Mouse (Mus musculus) midbrain, embryonic 13.5 days (tissue): ENCODE results near the gene Sypl. TPM values are rescaled to one million over a fixed set of nuclear protein-coding genes. Genes with fewer than 3 reads are reported as not detected.

Experiments
- ATAC-seq: fragments of 200-750 bp; cut with Nextera tagmentation; 2 replicates; pipeline ENCODE4 v1.8.0; 2017; ENCODE audit warnings: mild to moderate bottlenecking, moderate TSS enrichment, moderate library complexity
- H3K27ac ChIP-seq: fragments of 300-500 bp; sonication (generic); 2 replicates; pipeline ENCODE4 v1.5.1; 2015; ENCODE audit warnings: inconsistent platforms, mild to moderate bottlenecking, moderate library complexity
- H3K27me3 ChIP-seq: fragments of 300-500 bp; sonication (generic); 2 replicates; pipeline ENCODE4 v1.6.1; 2015; ENCODE audit warnings: mild to moderate bottlenecking, inconsistent platforms
- H3K36me3 ChIP-seq: fragments of 300-500 bp; sonication (generic); 2 replicates; pipeline ENCODE4 v1.6.1; 2015; ENCODE audit warnings: mild to moderate bottlenecking, inconsistent platforms
- H3K4me1 ChIP-seq: fragments of 300-500 bp; sonication (generic); replicated peaks from 2 replicates; pipeline ENCODE4 v1.6.1; 2015; ENCODE audit warnings: inconsistent platforms
- H3K4me2 ChIP-seq: fragments of 300-500 bp; sonication (generic); replicated peaks from 2 replicates; pipeline ENCODE4 v1.6.1; 2015; ENCODE audit warnings: moderate library complexity, mild to moderate bottlenecking, inconsistent platforms
- H3K4me3 ChIP-seq: fragments of 300-500 bp; sonication (generic); replicated peaks from 2 replicates; pipeline ENCODE4 v1.5.1; 2015; ENCODE audit warnings: mild to moderate bottlenecking, inconsistent platforms
- H3K9ac ChIP-seq: fragments of 300-500 bp; sonication (generic); replicated peaks from 2 replicates; pipeline ENCODE4 v1.6.1; 2015; ENCODE audit warnings: mild to moderate bottlenecking, inconsistent platforms
- H3K9me3 ChIP-seq: fragments of 300-500 bp; sonication (generic); 2 replicates; pipeline ENCODE4 v1.6.1; 2016; ENCODE audit warnings: mild to moderate bottlenecking, inconsistent platforms
- WGBS: fragments of 180-500 bp; shearing (Covaris S2); methylation state at CpG from one replicate; pipeline ENCODE4 v1.1.7; 2015; 5-methylcytosine and 5-hydroxymethylcytosine counted together
- polyA plus RNA-seq: library from polyadenylated mRNA; unstranded; fragments of >200 nt; fragmentation: Nextera tagmentation; extraction: Ambion mirVana; gene quantifications from 2 replicates; pipeline ENCODE4 v1.2.1, GENCODE M21; 2015

The Sypl gene
- polyA plus RNA-seq = 33.3 and 36.8 TPM in 2 replicates

DNA sequence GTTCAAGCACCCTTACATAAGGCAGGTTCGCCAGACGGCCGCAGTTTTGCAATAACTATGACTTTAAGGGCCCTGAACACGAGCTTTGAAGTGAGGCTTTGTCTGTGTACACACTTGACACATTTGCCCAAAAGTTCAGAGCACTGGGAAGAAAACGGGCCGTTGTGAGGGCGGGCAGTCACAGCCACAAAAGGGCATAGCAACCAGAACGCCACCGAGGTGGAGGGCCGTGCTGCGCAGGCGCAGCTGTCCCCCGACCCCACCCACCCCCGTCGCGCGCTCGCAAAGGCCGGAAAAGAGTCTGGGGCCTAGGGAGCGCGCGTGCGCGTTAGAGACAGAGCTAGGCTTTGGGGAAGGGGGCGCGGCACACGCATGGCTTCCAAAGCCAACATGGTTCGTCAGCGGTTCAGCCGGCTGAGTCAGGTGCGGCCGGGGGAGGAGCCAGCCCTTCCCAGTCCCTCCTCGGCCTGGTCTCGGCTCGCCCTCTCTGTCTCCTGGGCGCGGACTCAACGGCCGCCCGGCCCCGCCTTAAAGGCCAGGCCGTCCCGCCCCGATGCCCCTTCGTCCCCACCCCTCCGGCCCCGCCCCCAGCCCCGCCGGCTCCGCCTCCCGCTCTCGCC lies at the start of gene Sypl:
Gene Sypl (plus strand): TSS at position 296 of the 620 bp plus-strand sequence.
- Histone ChIP-seq H3K4me2 (peak within 1 kb of the TSS; percentile 80), H3K9me3 (no peaks in the 10 kb centered on the region), H3K27me3 (no peaks in the 10 kb centered on the region), H3K4me3 (peak within 1 kb of the TSS; percentile 60), H3K36me3 (no peaks in the 10 kb centered on the region), H3K27ac (peak within 1 kb of the TSS; percentile 95), H3K4me1 (peaks cover 31% of the 10 kb centered on the region), H3K9ac (peak within 1 kb of the TSS; percentile 86)
- peak; percentile 98 for ATAC-seq
- WGBS = under 1% methylated on average over 43 of the region's 52 CpGs

DNA sequence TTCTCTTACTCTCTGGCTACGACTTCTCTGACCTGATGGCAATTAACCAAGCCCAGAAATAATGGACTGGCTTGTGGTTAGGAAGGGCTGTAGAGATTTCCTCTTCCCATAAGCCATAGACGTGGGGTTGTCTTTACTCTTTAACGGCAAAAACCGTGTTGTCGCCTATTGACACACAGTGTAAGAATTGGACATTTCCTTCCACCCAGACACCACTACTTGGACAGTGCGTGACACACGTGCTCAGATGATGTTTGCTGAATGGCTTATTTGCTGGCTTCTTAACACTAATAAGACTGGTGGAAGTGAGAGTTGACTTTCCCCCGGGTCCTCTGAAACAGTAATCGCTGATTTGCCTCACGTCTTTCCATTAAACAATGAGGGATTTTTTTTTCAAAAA lies 44.0 kb upstream of the Sypl start:
- Histone ChIP-seq H3K9ac (no peak overlapping the region), H3K27me3 (no peaks in the 10 kb centered on the region), H3K27ac (no peak overlapping the region), H3K9me3 (no peaks in the 10 kb centered on the region), H3K4me3 (no peak overlapping the region), H3K4me2 (no peak overlapping the region), H3K4me1 (peaks cover 11% of the 10 kb centered on the region), H3K36me3 (no peaks in the 10 kb centered on the region)
- ATAC-seq = peak; percentile 65
- WGBS = 57% methylated on average over 10 of the region's 10 CpGs

DNA sequence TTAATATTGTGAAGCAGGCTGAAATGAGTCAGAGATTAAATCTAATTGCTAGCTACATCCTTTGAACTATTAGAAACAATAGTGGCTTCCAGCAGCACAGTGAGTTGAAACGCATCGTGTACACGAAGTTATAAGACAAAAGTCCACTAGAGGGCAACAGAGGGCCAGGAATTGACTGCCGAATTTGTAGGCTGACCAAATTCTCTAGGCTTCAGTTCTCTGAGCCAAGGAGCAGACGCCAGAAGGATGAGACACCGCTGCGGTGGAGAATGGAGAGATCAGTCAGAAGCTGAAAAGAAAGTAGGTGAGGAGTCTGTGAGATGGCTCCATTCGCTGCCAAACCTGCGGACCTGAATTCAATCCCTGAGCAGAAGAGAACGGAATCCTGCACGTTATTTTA lies 43.6 kb upstream of the Sypl start:
- H3K36me3 ChIP-seq = no peaks in the 10 kb centered on the region
- H3K4me1 ChIP-seq = peaks cover 11% of the 10 kb centered on the region
- peak overlapping the region; percentile 44 for H3K4me2 ChIP-seq
- 15% methylated on average over 11 of the region's 11 CpGs for WGBS
- H3K9me3 ChIP-seq = no peaks in the 10 kb centered on the region
- peak; percentile 77 for ATAC-seq
- H3K27ac ChIP-seq = no peak overlapping the region
- H3K9ac ChIP-seq = no peak overlapping the region
- H3K4me3 ChIP-seq = peak overlapping the region; percentile 14
- no peaks in the 10 kb centered on the region for H3K27me3 ChIP-seq

DNA sequence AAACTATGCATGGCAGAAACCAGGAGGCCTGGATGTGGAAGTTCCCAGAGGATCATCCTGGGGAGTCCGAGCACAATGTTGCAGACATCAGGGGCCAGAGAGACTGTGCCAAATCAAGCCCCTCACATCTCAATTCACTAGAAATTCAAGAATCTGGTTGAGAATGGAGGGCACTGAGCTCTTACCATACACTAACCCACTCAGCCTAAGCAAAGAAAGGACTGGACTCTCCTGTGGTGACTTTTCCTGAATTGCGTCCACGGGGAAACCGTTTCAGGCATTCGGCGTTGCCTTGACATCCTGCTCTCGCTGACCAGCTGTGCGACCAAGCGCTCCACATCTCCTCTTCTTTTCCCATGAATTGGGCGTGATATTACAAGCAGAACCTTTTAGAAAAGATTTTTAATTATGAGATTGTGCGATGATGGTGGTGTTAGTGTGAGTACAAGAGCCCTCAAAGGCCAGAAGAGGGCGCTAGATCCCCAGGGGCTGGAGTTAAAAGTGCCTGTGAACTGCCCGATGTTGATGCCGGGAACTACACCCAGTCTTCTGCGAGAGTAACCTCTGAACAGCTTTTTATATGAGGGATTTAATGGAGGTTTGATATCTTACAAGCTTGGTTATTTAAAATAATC lies 43.0 kb upstream of the Sypl start:
- 28% methylated on average over 15 of the region's 15 CpGs for WGBS
- ATAC-seq = peak; percentile 73
- H3K36me3 ChIP-seq = no peaks in the 10 kb centered on the region
- no peaks in the 10 kb centered on the region for H3K27me3 ChIP-seq
- H3K4me3 ChIP-seq = peak overlapping the region; percentile 14
- H3K4me1 ChIP-seq = peaks cover 11% of the 10 kb centered on the region
- H3K27ac ChIP-seq = no peak overlapping the region
- H3K9me3 ChIP-seq = no peaks in the 10 kb centered on the region
- H3K9ac ChIP-seq = no peak overlapping the region; the same call in 1 of the 2 replicates
- H3K4me2 ChIP-seq = peak overlapping the region; percentile 44

DNA sequence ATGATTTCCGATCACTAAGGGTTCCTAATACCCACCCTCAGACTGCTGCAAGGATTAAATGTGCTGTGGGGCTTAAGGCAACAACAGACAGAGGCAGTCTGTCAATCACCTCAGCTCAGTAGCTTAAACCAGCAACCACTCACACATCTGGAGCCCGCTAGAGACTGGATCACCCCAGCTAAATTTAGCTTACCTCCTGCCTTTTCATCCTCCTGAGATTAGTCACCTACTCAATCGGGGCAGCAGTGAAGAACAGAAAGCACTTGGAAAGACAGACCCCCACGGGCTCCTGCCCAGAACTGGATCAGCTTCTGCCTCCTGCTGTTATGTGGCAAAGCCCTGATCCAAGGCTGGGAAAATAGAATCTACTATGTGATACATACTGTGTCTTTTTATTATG lies 42.1 kb upstream of the Sypl start:
- 23% methylated on average over 4 of the region's 4 CpGs for WGBS
- peaks cover 11% of the 10 kb centered on the region for H3K4me1 ChIP-seq
- no peak overlapping the region for H3K27ac ChIP-seq
- no peak for ATAC-seq
- no peak overlapping the region for H3K9ac ChIP-seq
- no peak overlapping the region for H3K4me2 ChIP-seq
- no peaks in the 10 kb centered on the region for H3K27me3 ChIP-seq
- H3K36me3 ChIP-seq = no peaks in the 10 kb centered on the region
- H3K4me3 ChIP-seq = no peak overlapping the region
- no peaks in the 10 kb centered on the region for H3K9me3 ChIP-seq

DNA sequence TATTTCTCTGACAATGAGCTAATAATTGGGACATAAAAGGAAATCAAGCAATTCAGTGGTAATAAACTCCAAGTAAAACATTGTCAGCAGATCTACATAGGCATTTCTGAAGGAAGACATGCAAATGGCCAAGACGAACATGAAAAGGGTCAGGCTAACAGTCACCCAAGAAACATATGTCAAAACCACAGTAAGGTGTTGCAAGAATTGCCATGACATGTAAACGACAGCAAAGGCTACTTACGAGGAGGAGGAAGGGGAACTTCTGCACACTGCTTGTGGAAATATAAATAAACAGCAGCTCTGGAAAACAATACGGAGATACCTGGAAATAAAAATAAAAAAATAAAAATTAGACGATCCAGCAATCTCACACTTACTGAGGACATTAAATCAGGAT lies 40.9 kb upstream of the Sypl start:
- no peak for ATAC-seq
- Histone ChIP-seq H3K9ac (no peak overlapping the region), H3K4me2 (no peak overlapping the region), H3K9me3 (no peaks in the 10 kb centered on the region), H3K4me3 (no peak overlapping the region), H3K4me1 (peaks cover 11% of the 10 kb centered on the region), H3K36me3 (no peaks in the 10 kb centered on the region), H3K27ac (no peak overlapping the region), H3K27me3 (no peaks in the 10 kb centered on the region)
- WGBS = 89% methylated on average over 5 of the region's 5 CpGs

DNA sequence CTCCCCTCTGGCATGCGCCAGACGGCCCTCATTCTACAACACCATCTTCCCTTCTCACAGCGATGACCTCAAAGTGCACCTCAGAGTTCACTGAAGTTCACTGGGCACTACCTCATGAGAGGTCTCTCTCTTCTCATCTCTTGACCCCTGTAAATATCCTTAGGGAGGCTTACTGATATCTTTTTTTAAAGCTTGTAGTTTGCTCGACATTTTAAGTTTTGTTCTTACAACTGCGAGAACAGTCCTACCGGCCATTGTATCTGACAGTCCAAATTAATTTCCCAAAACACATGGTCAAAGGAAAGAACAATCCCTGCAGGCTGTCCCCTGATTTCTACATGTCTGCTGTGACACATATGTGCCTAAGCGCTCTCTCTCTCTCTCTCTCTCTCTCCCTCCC lies 35.0 kb upstream of the Sypl start:
- WGBS = 86% methylated on average over 7 of the region's 7 CpGs
- ATAC-seq = no peak
- H3K27ac ChIP-seq = no peak overlapping the region
- no peak overlapping the region for H3K9ac ChIP-seq
- no peaks in the 10 kb centered on the region for H3K4me1 ChIP-seq
- H3K4me2 ChIP-seq = no peak overlapping the region
- H3K9me3 ChIP-seq = no peaks in the 10 kb centered on the region
- H3K27me3 ChIP-seq = no peaks in the 10 kb centered on the region
- H3K36me3 ChIP-seq = no peaks in the 10 kb centered on the region
- no peak overlapping the region for H3K4me3 ChIP-seq

DNA sequence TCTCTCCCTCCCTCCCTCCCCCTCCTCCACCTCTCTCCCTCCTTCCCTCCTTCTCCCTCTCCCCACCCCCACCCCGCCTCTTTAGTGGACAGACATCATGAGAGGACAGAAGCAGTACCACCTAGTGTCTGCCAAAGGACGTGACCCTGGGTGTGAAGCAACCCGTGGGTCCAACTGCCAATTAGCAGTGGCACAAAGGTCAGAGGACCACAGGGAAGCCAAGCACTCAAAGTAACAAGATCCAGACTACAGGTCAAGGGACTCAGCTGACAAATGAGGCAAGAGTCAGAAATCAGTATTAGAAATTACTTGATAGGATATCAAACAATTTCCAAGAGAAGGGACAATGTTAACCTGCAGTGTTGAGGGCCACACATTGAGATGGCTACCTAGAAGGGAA lies 34.6 kb upstream of the Sypl start:
- Histone ChIP-seq H3K27me3 (no peaks in the 10 kb centered on the region), H3K4me1 (no peaks in the 10 kb centered on the region), H3K9ac (no peak overlapping the region), H3K9me3 (no peaks in the 10 kb centered on the region), H3K4me2 (no peak overlapping the region), H3K4me3 (no peak overlapping the region), H3K36me3 (no peaks in the 10 kb centered on the region), H3K27ac (no peak overlapping the region)
- no peak for ATAC-seq
- WGBS = 36% methylated on average over 3 of the region's 3 CpGs

DNA sequence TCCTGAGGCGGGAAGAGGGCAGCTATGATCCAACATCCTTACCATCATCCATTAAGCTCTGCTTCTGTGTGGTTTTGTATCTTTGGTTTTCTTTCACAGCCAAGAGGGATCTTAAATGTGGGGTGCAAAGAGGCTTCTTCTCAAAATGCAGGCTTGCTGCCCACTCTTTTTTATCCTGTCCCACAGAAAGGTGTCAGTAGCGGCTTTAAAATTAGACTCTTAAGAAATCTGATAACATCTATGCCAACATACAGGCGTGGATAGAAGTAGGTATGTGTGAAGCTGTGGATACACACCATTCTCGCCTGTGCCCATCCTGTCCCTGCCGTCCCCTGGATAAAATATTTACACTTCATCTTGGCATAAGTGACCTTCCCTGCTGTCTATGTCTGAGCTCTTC lies 34.2 kb upstream of the Sypl start:
- no peak overlapping the region for H3K4me3 ChIP-seq
- H3K27me3 ChIP-seq = no peaks in the 10 kb centered on the region
- H3K9me3 ChIP-seq = no peaks in the 10 kb centered on the region
- H3K36me3 ChIP-seq = no peaks in the 10 kb centered on the region
- no peak overlapping the region for H3K27ac ChIP-seq
- H3K4me1 ChIP-seq = no peaks in the 10 kb centered on the region
- ATAC-seq = no peak
- no peak overlapping the region for H3K4me2 ChIP-seq
- no peak overlapping the region for H3K9ac ChIP-seq
- WGBS = 87% methylated on average over 5 of the region's 5 CpGs

DNA sequence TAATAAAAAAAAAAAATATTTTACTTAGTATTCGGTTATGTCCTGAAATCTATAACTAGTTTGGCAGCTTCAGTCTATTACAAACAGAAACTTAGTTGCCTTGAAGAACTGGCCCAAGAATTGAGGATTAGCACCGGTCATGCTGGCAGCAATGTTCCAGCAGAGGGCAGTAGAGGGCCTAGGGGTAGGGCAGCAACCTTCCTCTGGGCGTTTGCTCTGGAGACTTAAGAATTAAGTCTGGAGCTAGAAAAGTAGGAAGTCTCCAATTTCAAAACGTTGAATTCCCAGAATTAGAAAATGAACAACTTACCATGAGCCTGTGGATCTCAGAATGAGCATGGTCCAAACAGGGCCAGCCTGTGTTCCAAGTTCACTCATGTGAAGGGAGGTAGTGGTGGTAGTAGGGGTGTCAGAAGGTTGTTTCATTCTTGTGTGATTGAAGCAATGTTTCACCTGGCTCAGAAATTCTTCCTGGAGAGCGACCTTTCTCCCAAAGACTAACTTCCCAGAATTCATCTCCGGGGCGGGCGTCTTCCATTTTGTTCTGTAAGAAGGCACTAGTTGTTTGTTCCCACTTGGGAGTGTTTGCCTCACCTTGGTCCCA lies 33.4 kb upstream of the Sypl start:
- Histone ChIP-seq H3K9me3 (no peaks in the 10 kb centered on the region), H3K4me1 (no peaks in the 10 kb centered on the region), H3K4me2 (no peak overlapping the region), H3K9ac (no peak overlapping the region), H3K36me3 (no peaks in the 10 kb centered on the region), H3K4me3 (no peak overlapping the region), H3K27me3 (no peaks in the 10 kb centered on the region), H3K27ac (no peak overlapping the region)
- 72% methylated on average over 8 of the region's 8 CpGs for WGBS
- ATAC-seq = no peak

DNA sequence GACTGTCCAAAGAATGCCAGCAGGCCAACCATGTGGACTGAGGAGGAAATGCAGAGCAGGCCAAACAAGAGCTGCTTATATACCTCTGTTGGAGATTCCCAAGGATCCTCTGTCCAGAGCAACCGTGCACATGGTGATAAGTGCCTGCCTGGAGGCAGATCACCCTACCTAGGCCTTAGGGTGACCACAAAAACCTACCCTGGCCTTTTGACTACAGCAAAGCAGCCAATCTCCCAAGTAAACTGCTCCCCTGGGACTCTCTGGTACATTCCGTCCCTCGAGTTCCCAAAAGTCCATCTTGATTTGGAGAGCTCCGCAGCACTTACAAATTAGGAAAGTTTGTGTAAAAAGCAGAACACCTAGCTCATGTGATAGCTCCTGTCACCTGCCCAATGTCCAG lies 32.6 kb upstream of the Sypl start:
- H3K9ac ChIP-seq = no peak overlapping the region
- no peak overlapping the region for H3K4me2 ChIP-seq
- H3K9me3 ChIP-seq = no peaks in the 10 kb centered on the region
- ATAC-seq = no peak
- no peaks in the 10 kb centered on the region for H3K36me3 ChIP-seq
- no peak overlapping the region for H3K4me3 ChIP-seq
- 86% methylated on average over 4 of the region's 4 CpGs for WGBS
- peaks cover 7% of the 10 kb centered on the region for H3K4me1 ChIP-seq
- no peaks in the 10 kb centered on the region for H3K27me3 ChIP-seq
- H3K27ac ChIP-seq = no peak overlapping the region

DNA sequence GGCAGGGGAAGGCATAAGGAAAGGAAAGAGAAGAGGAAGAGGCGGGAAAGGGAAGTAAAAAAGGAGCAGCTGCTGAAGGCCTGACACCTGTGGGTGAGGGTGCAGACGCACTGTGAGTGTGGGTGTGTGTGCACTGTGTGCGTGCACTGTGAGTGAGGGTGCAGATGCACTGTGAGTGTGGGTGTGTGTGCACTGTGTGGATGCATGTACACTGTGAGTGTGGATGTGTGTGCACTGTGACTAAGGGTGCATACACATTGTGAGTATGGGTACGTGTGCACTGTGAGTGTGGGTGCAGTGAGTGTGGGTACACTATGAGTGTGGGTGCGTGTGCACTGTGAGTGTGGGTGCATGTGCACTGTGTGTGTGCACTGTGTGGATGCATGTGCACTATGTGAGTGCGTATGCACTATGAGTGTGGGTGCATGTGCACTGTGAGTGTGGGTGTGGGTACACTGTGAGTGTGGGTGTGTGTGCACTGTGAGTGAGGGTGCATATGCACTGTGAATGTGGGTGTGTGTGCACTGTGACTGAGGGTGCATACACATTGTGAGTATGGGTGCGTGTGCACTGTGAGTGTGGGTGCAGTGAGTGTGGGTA lies 32.1 kb upstream of the Sypl start:
- WGBS = 89% methylated on average over 7 of the region's 7 CpGs

More for the DNA sequence above, 32.1 kb upstream of the Sypl start:
- H3K4me3 ChIP-seq = no peak overlapping the region
- no peak overlapping the region for H3K27ac ChIP-seq
- H3K4me2 ChIP-seq = no peak overlapping the region
- no peaks in the 10 kb centered on the region for H3K9me3 ChIP-seq
- ATAC-seq = peak; percentile 22; the same call in 1 of the 2 replicates
- no peaks in the 10 kb centered on the region for H3K27me3 ChIP-seq
- H3K9ac ChIP-seq = no peak overlapping the region
- H3K36me3 ChIP-seq = no peaks in the 10 kb centered on the region
- H3K4me1 ChIP-seq = peaks cover 13% of the 10 kb centered on the region
